Mouse (Mus musculus): ENCODE measurements at regions not wholly inside any gene's neighbourhood (a gene's known extent, or its start where the extent isn't known, plus 50 kb on each side); places are given as distances from the start of the nearest gene placed in this dataset.

GRCm38 (mm10) chr5:103335916-103336688 lies 88.9 kb upstream of the Ptpn13 start:
- no peaks in the 10 kb centered on the region for H3K36me3 ChIP-seq (ENCODE audit: control insufficient read depth, insufficient read depth, low read length)
- DNase-seq (ENCODE audit: low spot score): no peak
- H3K27ac ChIP-seq (ENCODE audit: low read depth, low read length): no peak overlapping the region
- no peaks in the 10 kb centered on the region for H3K9me3 ChIP-seq (ENCODE audit: control insufficient read depth, low read length)
- H3K9ac ChIP-seq (ENCODE audit: low read depth, low read length): no peak overlapping the region
- H3K4me2 ChIP-seq: no peak overlapping the region
- no peak for ATAC-seq (replicated peaks; ENCODE audit: low FRiP score)
- H3K27me3 ChIP-seq (replicated peaks; ENCODE audit: control insufficient read depth, insufficient read depth, low read length): no peaks in the 10 kb centered on the region
- H3K4me1 ChIP-seq (replicated peaks; ENCODE audit: control insufficient read depth, insufficient read depth, low read length): no peaks in the 10 kb centered on the region
- no peak overlapping the region for H3K4me3 ChIP-seq (ENCODE audit: low read depth, low read length)
- 28% methylated on average over 12 of the region's 12 CpGs for WGBS

- WGBS: 51% methylated on average over 10 of the region's 10 CpGs
- H3K27ac ChIP-seq (ENCODE audit: low read depth, low read length): no peak overlapping the region
- DNase-seq (ENCODE audit: low spot score): no peak
- H3K9me3 ChIP-seq (ENCODE audit: control insufficient read depth, low read length): no peaks in the 10 kb centered on the region
- no peaks in the 10 kb centered on the region for H3K36me3 ChIP-seq (ENCODE audit: control insufficient read depth, insufficient read depth, low read length)
- H3K4me3 ChIP-seq (ENCODE audit: low read depth, low read length): no peak overlapping the region
- no peak overlapping the region for H3K9ac ChIP-seq (ENCODE audit: low read depth, low read length)
- no peak for ATAC-seq (replicated peaks; ENCODE audit: low FRiP score)
- no peaks in the 10 kb centered on the region for H3K27me3 ChIP-seq (replicated peaks; ENCODE audit: control insufficient read depth, insufficient read depth, low read length)
- no peak overlapping the region for H3K4me2 ChIP-seq
- H3K4me1 ChIP-seq (replicated peaks; ENCODE audit: control insufficient read depth, insufficient read depth, low read length): no peaks in the 10 kb centered on the region
These were observed 98.6 kb upstream of the Ptpn13 start for GRCm38 (mm10) chr5:103326412-103326811.

- Histone ChIP-seq H3K4me3 (ENCODE audit: low read depth, low read length) (no peak overlapping the region), H3K4me1 (replicated peaks; ENCODE audit: control insufficient read depth, insufficient read depth, low read length) (no peaks in the 10 kb centered on the region), H3K27ac (ENCODE audit: low read depth, low read length) (no peak overlapping the region), H3K9me3 (ENCODE audit: control insufficient read depth, low read length) (no peaks in the 10 kb centered on the region), H3K9ac (ENCODE audit: low read depth, low read length) (no peak overlapping the region), H3K27me3 (replicated peaks; ENCODE audit: control insufficient read depth, insufficient read depth, low read length) (no peaks in the 10 kb centered on the region), H3K36me3 (ENCODE audit: control insufficient read depth, insufficient read depth, low read length) (no peaks in the 10 kb centered on the region), H3K4me2 (no peak overlapping the region)
- ATAC-seq (replicated peaks; ENCODE audit: low FRiP score) (no peak), DNase-seq (ENCODE audit: low spot score) (no peak)
- 83% methylated on average over 5 of the region's 5 CpGs for WGBS
These were observed 104.7 kb upstream of the Ptpn13 start for GRCm38 (mm10) chr5:103320341-103320740.

- ATAC-seq (replicated peaks; ENCODE audit: low FRiP score) (no peak), DNase-seq (ENCODE audit: low spot score) (no peak)
- no peaks in the 10 kb centered on the region for H3K27me3 ChIP-seq (replicated peaks; ENCODE audit: control insufficient read depth, insufficient read depth, low read length)
- WGBS: 58% methylated on average over 9 of the region's 9 CpGs
- H3K4me2 ChIP-seq: no peak overlapping the region
- no peak overlapping the region for H3K4me3 ChIP-seq (ENCODE audit: low read depth, low read length)
- no peak overlapping the region for H3K9ac ChIP-seq (ENCODE audit: low read depth, low read length)
- no peaks in the 10 kb centered on the region for H3K4me1 ChIP-seq (replicated peaks; ENCODE audit: control insufficient read depth, insufficient read depth, low read length)
- H3K27ac ChIP-seq (ENCODE audit: low read depth, low read length): no peak overlapping the region
- no peaks in the 10 kb centered on the region for H3K9me3 ChIP-seq (ENCODE audit: control insufficient read depth, low read length)
- H3K36me3 ChIP-seq (ENCODE audit: control insufficient read depth, insufficient read depth, low read length): no peaks in the 10 kb centered on the region
These were observed 98.8 kb upstream of the Mapk10 start for GRCm38 (mm10) chr5:103309806-103310525.

- Histone ChIP-seq H3K4me2 (no peak overlapping the region), H3K27ac (ENCODE audit: low read depth, low read length) (no peak overlapping the region), H3K36me3 (ENCODE audit: control insufficient read depth, insufficient read depth, low read length) (no peaks in the 10 kb centered on the region), H3K4me1 (replicated peaks; ENCODE audit: control insufficient read depth, insufficient read depth, low read length) (no peaks in the 10 kb centered on the region), H3K4me3 (ENCODE audit: low read depth, low read length) (no peak overlapping the region), H3K9ac (ENCODE audit: low read depth, low read length) (no peak overlapping the region), H3K27me3 (replicated peaks; ENCODE audit: control insufficient read depth, insufficient read depth, low read length) (no peaks in the 10 kb centered on the region), H3K9me3 (ENCODE audit: control insufficient read depth, low read length) (peaks cover 2% of the 10 kb centered on the region; the same call in 1 of the 2 replicates)
- ATAC-seq (replicated peaks; ENCODE audit: low FRiP score): no peak
- no peak for DNase-seq (ENCODE audit: low spot score)
- WGBS: 77% methylated on average over 11 of the region's 11 CpGs
These were observed 94.7 kb upstream of the Mapk10 start for GRCm38 (mm10) chr5:103305716-103306447.

- no peak overlapping the region for H3K9ac ChIP-seq (ENCODE audit: low read depth, low read length)
- H3K27me3 ChIP-seq (replicated peaks; ENCODE audit: control insufficient read depth, insufficient read depth, low read length): no peaks in the 10 kb centered on the region
- WGBS: 85% methylated on average over 1 of the region's 1 CpGs
- no peaks in the 10 kb centered on the region for H3K36me3 ChIP-seq (ENCODE audit: control insufficient read depth, insufficient read depth, low read length)
- no peak overlapping the region for H3K27ac ChIP-seq (ENCODE audit: low read depth, low read length)
- ATAC-seq (replicated peaks; ENCODE audit: low FRiP score) (no peak), DNase-seq (ENCODE audit: low spot score) (no peak)
- peaks cover 2% of the 10 kb centered on the region; the same call in 1 of the 2 replicates for H3K9me3 ChIP-seq (ENCODE audit: control insufficient read depth, low read length)
- no peak overlapping the region for H3K4me2 ChIP-seq
- no peak overlapping the region for H3K4me3 ChIP-seq (ENCODE audit: low read depth, low read length)
- H3K4me1 ChIP-seq (replicated peaks; ENCODE audit: control insufficient read depth, insufficient read depth, low read length): no peaks in the 10 kb centered on the region
These were observed 93.8 kb upstream of the Mapk10 start for GRCm38 (mm10) chr5:103304975-103305374.

GRCm38 (mm10) chr5:103302744-103303143 lies 91.6 kb upstream of the Mapk10 start:
- no peaks in the 10 kb centered on the region for H3K4me1 ChIP-seq (replicated peaks; ENCODE audit: control insufficient read depth, insufficient read depth, low read length)
- no peaks in the 10 kb centered on the region for H3K27me3 ChIP-seq (replicated peaks; ENCODE audit: control insufficient read depth, insufficient read depth, low read length)
- no peak overlapping the region for H3K4me2 ChIP-seq
- H3K9ac ChIP-seq (ENCODE audit: low read depth, low read length): no peak overlapping the region
- no peak for ATAC-seq (replicated peaks; ENCODE audit: low FRiP score)
- no peak overlapping the region for H3K27ac ChIP-seq (ENCODE audit: low read depth, low read length)
- WGBS: 84% methylated on average over 10 of the region's 10 CpGs
- H3K4me3 ChIP-seq (ENCODE audit: low read depth, low read length): no peak overlapping the region
- no peaks in the 10 kb centered on the region for H3K36me3 ChIP-seq (ENCODE audit: control insufficient read depth, insufficient read depth, low read length)
- H3K9me3 ChIP-seq (ENCODE audit: control insufficient read depth, low read length): peaks cover 2% of the 10 kb centered on the region; the same call in 1 of the 2 replicates
- DNase-seq (ENCODE audit: low spot score): no peak

- no peaks in the 10 kb centered on the region for H3K4me1 ChIP-seq (replicated peaks; ENCODE audit: control insufficient read depth, insufficient read depth, low read length)
- H3K9ac ChIP-seq (ENCODE audit: low read depth, low read length): no peak overlapping the region
- ATAC-seq (replicated peaks; ENCODE audit: low FRiP score) (no peak), DNase-seq (ENCODE audit: low spot score) (no peak)
- H3K4me3 ChIP-seq (ENCODE audit: low read depth, low read length): no peak overlapping the region
- 76% methylated on average over 3 of the region's 3 CpGs for WGBS
- H3K4me2 ChIP-seq: no peak overlapping the region
- H3K27ac ChIP-seq (ENCODE audit: low read depth, low read length): no peak overlapping the region
- no peaks in the 10 kb centered on the region for H3K27me3 ChIP-seq (replicated peaks; ENCODE audit: control insufficient read depth, insufficient read depth, low read length)
- peaks cover 2% of the 10 kb centered on the region; the same call in 1 of the 2 replicates for H3K9me3 ChIP-seq (ENCODE audit: control insufficient read depth, low read length)
- H3K36me3 ChIP-seq (ENCODE audit: control insufficient read depth, insufficient read depth, low read length): no peaks in the 10 kb centered on the region
These were observed 90.2 kb upstream of the Mapk10 start for GRCm38 (mm10) chr5:103301303-103301702.
